Mouse (Mus musculus): ENCODE measurements around the gene Epha7. TPM values are rescaled to one million over a fixed set of nuclear protein-coding genes. Genes with fewer than 3 reads are reported as not detected.

The Epha7 gene
- total RNA-seq, 2 experiments from 2014 or later, result under 0.01 TPM; not detected in 1

GRCm38 (mm10) chr4:29010333-29010732 is 197.4 kb downstream of the Epha7 start:
- no peak for ATAC-seq (replicated peaks; ENCODE audit: low FRiP score, poor library complexity, severe bottlenecking)
